Mouse (Mus musculus) heart, adult 18-20 months (tissue): Measurements from ENCODE around the gene Pex5l. TPM values are rescaled to one million over a fixed set of nuclear protein-coding genes. Genes with fewer than 3 reads are reported as not detected.
A peak's percentile ranks its signal among the peaks of the same experiment; 100 is the strongest.

Experiments
- DNase-seq, 2 experiments: peaks; one replicate each; pipeline ENCODE4 v3.0.0; 2021 to 2022; ENCODE audit warnings: mixed read lengths in 1 of 2
- total RNA-seq, 2 experiments: library from RNA; stranded (reverse); gene quantifications; 2 replicates each; pipeline ENCODE4 v1.2.3; 2021

The Pex5l gene
- total RNA-seq, 2 experiments from 2014 or later: 0.45 to 0.46 TPM

- no peak for DNase-seq
Observed at GRCm38 (mm10) chr3:33063590-33063989, 79.5 kb downstream of the Pex5l start.

- no peak for DNase-seq
Observed at GRCm38 (mm10) chr3:33061428-33061827, 81.6 kb downstream of the Pex5l start.

- no peak for DNase-seq
Observed at GRCm38 (mm10) chr3:33061016-33061415, 82.0 kb downstream of the Pex5l start.

GRCm38 (mm10) chr3:33060343-33060937, 82.6 kb downstream of the Pex5l start:
- no peak for DNase-seq

- no peak for DNase-seq
Observed at GRCm38 (mm10) chr3:33048304-33048703, 94.7 kb downstream of the Pex5l start.

- DNase-seq: no peak
Observed at GRCm38 (mm10) chr3:33044799-33045106, 98.3 kb downstream of the Pex5l start.

- DNase-seq: peak in 1 of 2 experiments; percentile 3
Observed at GRCm38 (mm10) chr3:33043896-33044798, 98.9 kb downstream of the Pex5l start.

GRCm38 (mm10) chr3:33024566-33024965, 118.5 kb downstream of the Pex5l start:
- no peak for DNase-seq

- no peak for DNase-seq
Observed at GRCm38 (mm10) chr3:33003901-33004300, 139.1 kb downstream of the Pex5l start.

GRCm38 (mm10) chr3:33001769-33002168, 141.3 kb downstream of the Pex5l start:
- DNase-seq: no peak

GRCm38 (mm10) chr3:33000383-33001015, 142.5 kb downstream of the Pex5l start:
- DNase-seq: no peak

GRCm38 (mm10) chr3:32991713-32992575, 151.1 kb downstream of the Pex5l start:
- no peak for DNase-seq

- DNase-seq: peak; percentile 4 to 14
Observed at GRCm38 (mm10) chr3:32987806-32988205, 155.2 kb downstream of the Pex5l start.

GRCm38 (mm10) chr3:32985141-32985540, 157.9 kb downstream of the Pex5l start:
- no peak for DNase-seq

GRCm38 (mm10) chr3:32979981-32980380, 163.1 kb downstream of the Pex5l start:
- DNase-seq: no peak

- no peak for DNase-seq
Observed at GRCm38 (mm10) chr3:32979238-32979637, 163.8 kb downstream of the Pex5l start.

GRCm38 (mm10) chr3:32970257-32970656, 172.8 kb downstream of the Pex5l start:
- no peak for DNase-seq

GRCm38 (mm10) chr3:32968671-32969425, 174.2 kb downstream of the Pex5l start:
- DNase-seq: no peak

GRCm38 (mm10) chr3:32965528-32965927, 177.5 kb downstream of the Pex5l start:
- no peak for DNase-seq

GRCm38 (mm10) chr3:32961494-32961893, 181.6 kb downstream of the Pex5l start:
- no peak for DNase-seq

GRCm38 (mm10) chr3:32951382-32951781, 191.7 kb downstream of the Pex5l start:
- no peak for DNase-seq
